Mouse (Mus musculus) 3134 (cell line): ENCODE results near the gene Sgsh.

Experiments used
- DNase-seq: peaks from one replicate; pipeline ENCODE4 v3.0.0-alpha.2; 2011; ENCODE audit warnings: low spot score; ENCODE audit not compliant: insufficient read length; ENCODE audit errors: extremely low read depth

The Sgsh gene

DNA sequence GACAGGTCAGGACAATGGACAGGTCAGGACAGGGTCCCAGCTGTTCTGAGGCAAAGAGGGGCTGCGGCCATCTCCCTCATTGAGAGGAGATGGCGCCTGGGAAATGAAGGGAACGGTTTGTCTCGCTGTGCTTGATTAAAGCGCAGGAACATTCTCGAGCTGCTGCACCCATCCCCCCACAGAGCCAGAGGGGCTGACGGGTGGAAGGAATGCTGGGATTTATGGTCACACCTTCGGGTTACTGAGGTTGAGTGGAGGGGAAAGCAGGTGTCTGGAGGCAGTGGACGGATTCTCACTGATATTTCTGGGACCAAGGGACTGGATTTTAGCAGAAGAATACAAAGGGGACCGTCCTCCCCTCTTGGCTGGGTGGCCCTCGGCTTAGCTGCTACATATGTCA is 47.4 kb downstream of the Sgsh start:
- no peak for DNase-seq

DNA sequence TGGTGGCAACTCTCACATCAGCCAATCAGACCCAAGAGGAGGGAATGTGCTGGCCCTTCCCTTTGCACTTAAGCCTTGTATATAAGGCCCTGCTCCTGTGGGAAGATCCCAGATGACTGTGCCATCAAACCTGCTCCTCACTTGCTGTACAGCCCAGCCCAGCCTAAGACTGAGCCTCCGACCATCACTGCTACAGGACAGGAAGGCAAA is 47.8 kb downstream of the Sgsh start, which contains the start of gene Card14:
Gene Card14 (plus strand): TSS at position 111 of the 210 bp plus-strand sequence.
- DNase-seq = no peak

DNA sequence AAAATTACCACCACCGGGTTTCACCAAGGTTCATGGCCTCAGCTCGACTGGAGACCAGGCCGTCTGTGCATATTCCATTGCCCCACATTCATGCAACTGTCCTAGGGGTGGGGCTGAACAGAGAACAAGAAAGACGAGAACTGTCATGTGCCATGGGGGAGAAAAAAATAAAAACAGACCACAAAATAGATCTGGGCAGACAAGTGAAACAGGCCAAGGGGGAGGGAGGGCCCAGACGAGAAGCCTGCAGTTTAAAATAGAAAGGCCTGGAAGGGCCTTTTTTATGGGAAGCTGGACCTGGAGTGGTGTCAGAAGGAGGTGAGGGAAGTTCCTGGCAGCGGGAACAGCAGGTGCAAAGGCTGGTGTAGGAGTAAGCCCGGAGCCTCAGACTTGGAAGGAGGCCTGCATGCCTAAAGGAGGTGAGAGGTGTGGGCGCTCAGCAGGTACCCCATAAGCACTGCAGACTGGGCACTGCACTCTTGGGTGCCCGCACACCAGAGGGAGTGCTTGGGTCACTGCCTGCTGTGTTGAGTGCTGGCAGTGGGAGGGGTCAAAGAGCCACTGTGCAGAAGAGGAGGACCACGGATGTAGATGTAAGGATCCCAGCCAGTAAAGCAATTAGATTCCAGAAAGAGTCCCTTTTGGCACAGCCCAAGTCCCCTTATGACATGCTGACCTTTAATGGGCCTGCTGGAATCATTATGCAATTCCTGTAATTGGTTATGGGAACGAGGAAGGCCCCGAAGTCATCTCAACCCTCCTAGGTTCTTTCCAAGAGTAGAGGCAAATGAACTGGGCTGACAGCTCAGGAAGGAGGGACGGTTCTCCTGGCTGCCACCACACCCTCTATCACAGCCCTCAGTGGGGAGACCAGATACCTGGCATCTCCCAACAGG is 48.3 kb downstream of the Sgsh start:
- DNase-seq = no peak

DNA sequence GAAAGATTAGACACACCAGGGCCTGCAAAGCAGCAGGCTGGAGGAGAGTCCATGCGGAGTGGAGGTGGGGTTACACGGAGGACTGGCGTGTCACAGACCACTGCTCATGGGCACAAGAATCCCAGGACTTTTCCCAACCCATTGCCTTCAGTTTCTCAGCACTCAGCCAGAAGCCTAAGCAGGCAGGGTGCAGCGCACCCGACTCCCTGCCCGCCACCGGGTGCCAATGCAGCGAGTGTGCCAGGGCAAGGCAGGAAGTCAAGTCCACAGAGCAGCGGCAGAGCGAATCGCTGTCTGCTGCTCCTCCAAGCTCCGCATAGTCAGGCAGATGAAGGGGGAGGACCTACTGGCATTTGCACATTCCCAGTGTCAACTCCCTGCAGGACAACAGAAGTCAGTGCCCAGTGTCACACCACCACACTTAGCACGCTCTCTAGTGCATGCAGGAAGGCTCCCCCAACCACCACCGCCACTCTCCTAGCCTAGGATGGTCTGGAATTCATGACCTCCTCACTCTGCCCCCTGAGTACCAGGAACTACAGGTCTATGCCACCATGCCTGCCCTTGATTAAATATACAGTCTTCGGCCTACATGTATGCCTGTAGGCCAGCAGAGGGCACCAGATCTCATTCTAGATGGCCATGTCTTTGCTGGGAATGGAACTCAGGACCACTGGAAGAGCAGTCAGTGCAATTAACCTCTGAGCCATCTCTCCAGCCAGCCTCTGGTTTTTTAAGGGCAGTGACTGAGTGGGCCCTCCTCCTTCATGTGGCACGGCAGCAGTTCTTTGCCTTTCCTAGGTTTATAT is 50.2 kb downstream of the Sgsh start:
- peak; percentile 75 for DNase-seq

DNA sequence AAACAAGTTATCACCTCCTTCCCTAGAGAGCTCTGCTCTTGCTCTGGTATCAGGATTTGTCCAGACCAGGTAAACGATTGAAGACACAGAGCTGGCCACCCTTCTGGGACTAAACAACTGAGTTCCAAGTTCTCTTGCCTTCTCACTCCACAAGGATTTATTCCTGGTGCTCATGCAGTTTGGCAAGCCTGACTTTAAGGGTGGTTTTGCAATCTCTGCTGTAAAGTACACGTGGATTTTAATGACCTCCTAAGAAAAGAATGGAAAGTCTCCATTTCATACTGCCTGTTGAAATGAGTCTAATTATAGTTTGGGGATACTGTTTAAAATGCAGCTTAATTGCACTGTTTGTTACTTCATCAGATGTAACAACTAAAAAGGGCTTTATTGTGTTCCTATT is 54.4 kb downstream of the Sgsh start:
- DNase-seq = no peak

DNA sequence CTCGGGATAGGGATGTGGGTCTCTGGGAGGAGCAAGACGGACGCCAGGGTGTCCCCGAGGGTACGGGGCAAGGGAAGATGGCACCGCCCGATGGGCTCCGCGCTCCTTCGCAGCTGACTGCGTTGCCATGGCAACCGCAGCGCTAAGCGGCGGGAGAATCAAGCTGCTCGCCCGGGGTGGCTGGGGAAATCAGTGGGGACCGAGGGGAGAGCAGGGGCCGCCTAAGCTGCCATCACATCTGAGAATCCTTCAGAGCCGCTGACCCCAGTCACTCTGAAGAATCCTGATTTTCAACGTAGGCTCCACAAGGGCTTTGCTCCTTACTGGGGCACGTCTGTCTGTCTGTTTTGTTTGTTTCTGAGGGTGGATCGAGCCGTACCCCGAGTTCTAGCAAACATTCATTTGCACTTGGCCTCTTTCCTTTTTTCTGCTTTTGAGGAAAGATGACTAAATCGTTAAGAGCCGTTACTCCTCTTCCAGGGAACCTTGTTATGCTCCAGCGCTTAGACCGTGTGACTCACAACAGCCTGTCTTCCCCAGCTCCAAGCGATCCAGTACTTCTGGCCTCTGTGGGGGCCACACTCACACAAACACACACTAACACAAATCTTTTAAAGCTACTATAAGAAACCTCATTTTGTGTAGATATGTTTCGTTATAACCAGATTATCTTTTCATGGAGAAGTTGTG is 54.9 kb downstream of the Sgsh start:
- DNase-seq = no peak

DNA sequence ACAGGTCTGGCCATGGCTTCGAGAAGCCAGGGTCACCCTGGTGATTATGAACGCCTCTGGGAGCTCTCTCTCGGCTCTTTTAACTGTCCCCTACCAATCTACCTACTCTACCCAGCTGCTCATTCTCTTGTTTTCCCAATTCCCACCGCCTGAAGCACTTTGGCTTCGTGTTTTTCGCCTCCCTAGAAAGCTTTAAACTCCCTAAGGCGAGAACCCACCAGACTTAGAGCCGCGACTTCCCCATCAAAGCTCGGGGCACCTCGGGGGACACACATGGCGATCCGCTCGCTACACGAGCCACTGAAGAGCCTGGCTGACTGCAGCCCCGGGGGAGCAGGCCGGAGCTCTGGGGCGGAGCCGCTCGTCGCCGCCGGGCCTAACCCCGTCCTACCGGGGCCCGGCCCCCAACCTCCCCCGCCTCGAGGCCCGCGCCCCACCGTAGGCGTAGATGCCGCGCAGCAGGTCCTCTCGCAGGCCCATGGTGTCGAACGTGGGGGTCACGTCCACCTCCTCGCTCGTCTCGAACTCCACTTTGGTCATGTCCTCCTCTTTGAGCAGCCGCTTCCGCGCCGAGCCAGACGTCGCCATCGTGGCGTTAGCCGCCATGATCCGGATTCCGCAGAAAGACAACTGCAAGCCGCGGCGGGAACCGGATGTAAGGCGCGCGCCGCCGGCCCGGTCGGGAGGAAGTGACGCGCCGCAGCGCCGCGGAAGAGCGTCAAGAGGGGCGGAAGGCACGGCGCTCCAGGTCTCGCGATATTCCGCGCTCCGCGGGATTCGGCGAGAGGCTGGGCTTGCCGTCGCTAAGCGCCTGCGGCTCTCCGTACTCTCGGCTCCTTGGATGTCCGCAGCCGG is 55.7 kb downstream of the Sgsh start, which contains the start of gene Eif4a3:
Gene Eif4a3 (minus strand): TSS at position 699 of the 855 bp plus-strand sequence.
- peak; percentile 99 for DNase-seq

DNA sequence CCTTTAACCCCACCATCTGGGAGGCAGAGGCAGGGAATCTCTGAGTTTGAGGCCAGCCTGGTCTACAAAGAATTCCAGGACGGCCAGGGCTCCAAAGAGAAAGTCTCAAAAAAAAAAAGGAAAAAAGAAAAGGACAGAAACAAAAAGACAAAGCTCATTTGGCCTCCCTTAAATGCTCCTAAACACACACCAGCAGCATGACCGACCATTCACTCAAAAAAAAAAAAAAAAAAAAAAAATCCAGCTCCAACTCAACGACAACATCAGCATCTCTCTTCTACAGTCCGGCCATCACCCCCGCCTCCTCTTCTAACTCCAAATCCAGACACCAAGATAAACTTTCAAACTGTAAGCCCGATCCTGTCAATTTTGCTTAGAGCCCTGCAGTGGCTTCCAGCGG is 56.4 kb downstream of the Sgsh start:
- no peak for DNase-seq

DNA sequence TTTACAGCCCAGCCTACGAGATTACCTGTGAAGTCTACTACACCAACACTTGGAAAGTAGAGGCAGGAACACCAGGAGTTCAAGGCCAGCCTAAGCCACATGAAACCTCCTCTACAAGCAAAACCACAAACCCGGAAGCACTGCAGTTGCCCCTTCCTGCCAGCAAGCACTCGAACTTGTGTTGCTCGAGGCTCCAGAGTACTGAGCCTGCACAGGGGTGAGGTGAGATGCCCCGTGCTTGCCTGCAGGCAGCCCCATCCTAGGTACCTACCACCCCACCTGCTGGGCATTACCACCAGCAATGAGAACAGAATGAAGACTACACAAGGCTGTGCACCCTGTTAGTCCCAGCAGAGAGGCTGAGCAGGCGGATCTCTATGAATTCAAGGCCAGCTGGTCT is 57.3 kb downstream of the Sgsh start:
- DNase-seq = no peak
